Mouse (Mus musculus): ENCODE measurements around the gene Acr. TPM values are rescaled to one million over a fixed set of nuclear protein-coding genes. Genes with fewer than 3 reads are reported as not detected.

Acr gene
- polyA plus RNA-seq (2017; shearing (Covaris generic)): not detected

DNA sequence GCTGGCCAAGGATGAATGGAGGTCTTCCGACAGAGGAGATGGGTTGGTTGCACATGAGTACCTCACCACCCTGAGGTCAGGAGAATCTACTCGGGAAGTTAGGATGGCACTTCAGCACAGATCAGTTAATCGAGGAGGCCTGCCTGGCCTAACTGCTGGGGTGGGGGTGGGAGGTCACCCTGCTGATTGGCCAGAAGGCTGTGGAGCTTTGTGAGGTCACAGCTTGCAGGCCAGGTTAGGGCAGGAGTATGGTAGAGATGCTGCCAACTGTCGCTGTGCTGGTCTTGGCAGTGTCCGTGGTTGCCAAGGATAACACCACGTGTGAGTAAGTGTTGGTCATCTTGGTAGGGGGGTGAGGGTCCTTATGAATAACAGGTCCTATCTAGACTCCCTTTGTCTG, at the start of gene Acr:
TSS of gene Acr (plus strand) at position 213 of the 400 bp plus-strand sequence.

DNA sequence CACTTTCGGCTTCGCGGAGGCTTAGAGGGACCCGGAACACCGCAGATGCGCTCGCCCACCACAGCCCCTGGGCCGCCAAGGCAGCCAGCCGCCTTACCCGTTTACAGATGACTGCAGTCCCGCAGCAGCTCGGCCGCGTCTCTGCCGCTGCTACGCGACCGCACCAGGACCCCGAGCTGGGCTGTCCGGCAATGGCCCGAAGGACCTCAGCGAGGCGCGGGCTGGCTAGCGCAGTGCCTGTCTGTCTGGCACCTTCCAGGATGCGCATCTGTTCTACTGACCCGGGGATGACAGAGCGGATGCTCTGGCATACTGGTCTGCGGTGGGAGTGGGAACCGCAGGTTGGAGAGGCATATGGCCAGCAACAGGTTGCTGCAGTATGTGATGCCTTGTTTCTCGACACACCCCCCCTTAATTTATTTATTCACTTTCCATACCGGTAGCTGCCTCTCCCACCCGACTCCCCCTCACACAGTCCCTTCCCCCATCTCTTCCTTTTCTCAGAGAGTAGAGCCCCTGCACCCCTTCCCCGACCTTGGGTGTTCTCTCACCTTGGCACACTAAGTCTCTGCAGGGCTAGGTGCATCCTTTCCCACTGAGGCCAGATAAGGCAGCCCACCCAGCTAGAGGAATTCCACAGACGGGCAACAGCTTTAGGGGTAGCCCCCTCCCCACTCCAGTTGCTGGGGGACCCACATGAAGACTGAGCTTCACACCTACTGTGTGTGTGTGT, 23.8 kb downstream of the Acr start, which contains the start of gene Rabl2:
TSS of gene Rabl2 (minus strand) at position 201 of the 733 bp plus-strand sequence.

Other genes starting within 250 kb of the Acr start
- not detected for gene Adm2, start 245.6 kb upstream of the Acr start, polyA plus RNA-seq (2017; shearing (Covaris generic))
- not detected for gene Miox, start 233.9 kb upstream of the Acr start, polyA plus RNA-seq (2017; shearing (Covaris generic))
- gene Lmf2, start 212.7 kb upstream of the Acr start, polyA plus RNA-seq (2017; shearing (Covaris generic)): 75.3 TPM
- 203 TPM for gene Ncaph2, start 212.6 kb upstream of the Acr start, polyA plus RNA-seq (2017; shearing (Covaris generic))
- gene Sco2, start 194.5 kb upstream of the Acr start, polyA plus RNA-seq (2017; shearing (Covaris generic)): 6.0 TPM
- 0.57 TPM for gene Tymp, start 191.3 kb upstream of the Acr start, polyA plus RNA-seq (2017; shearing (Covaris generic))
- 0.92 TPM for gene Odf3b, start 189.0 kb upstream of the Acr start, polyA plus RNA-seq (2017; shearing (Covaris generic))
- gene Klhdc7b, start 183.4 kb upstream of the Acr start, polyA plus RNA-seq (2017; shearing (Covaris generic)): 0.25 TPM
- gene Syce3, start 157.8 kb upstream of the Acr start, polyA plus RNA-seq (2017; shearing (Covaris generic)): not detected
- 0.32 TPM for gene Cpt1b, start 142.5 kb upstream of the Acr start, polyA plus RNA-seq (2017; shearing (Covaris generic))
- 8.6 TPM for gene C730034F03Rik, start 138.7 kb upstream of the Acr start, polyA plus RNA-seq (2017; shearing (Covaris generic))
- gene Gm44502, start 138.6 kb upstream of the Acr start, polyA plus RNA-seq (2017; shearing (Covaris generic)): not detected
- 104 TPM for gene Chkb, start 138.4 kb upstream of the Acr start, polyA plus RNA-seq (2017; shearing (Covaris generic))
- gene Mapk8ip2, start 114.4 kb upstream of the Acr start, polyA plus RNA-seq (2017; shearing (Covaris generic)): 0.10 TPM
- gene Arsa, start 90.9 kb upstream of the Acr start, polyA plus RNA-seq (2017; shearing (Covaris generic)): 27.1 TPM
- gene Shank3, start 68.7 kb upstream of the Acr start, polyA plus RNA-seq (2017; shearing (Covaris generic)): not detected
- 1.5 TPM for gene Rabl2, start 23.6 kb downstream of the Acr start, polyA plus RNA-seq (2017; shearing (Covaris generic))